Mouse (Mus musculus): ENCODE measurements around the gene C1ql2. TPM values are rescaled to one million over a fixed set of nuclear protein-coding genes. Genes with fewer than 3 reads are reported as not detected.

The C1ql2 gene
- polyA plus RNA-seq, 1 experiment: not detected

- TF ChIP-seq MAX (IDR thresholded peaks at IDR 0.05; ENCODE audit: low read depth) (no peak), POLR2A (IDR thresholded peaks at IDR 0.05; ENCODE audit: insufficient read length, low read depth) (no peak), USF1 (IDR thresholded peaks at IDR 0.05; ENCODE audit: low read depth) (no peak), SRF (IDR thresholded peaks at IDR 0.05; ENCODE audit: control insufficient read depth, insufficient read length, low read depth) (no peak), TCF12 (IDR thresholded peaks at IDR 0.05; ENCODE audit: insufficient read depth, poor library complexity, severe bottlenecking) (no peak), E2F4 (IDR thresholded peaks at IDR 0.05; ENCODE audit: insufficient read depth) (no peak), POLR2AphosphoS2 (IDR thresholded peaks at IDR 0.05; ENCODE audit: insufficient read length, low read depth) (no peak), CEBPB (IDR thresholded peaks at IDR 0.05; ENCODE audit: insufficient read depth, poor library complexity, severe bottlenecking) (no peak), TCF3 (IDR thresholded peaks at IDR 0.05; ENCODE audit: insufficient read length, low read depth) (no peak), REST (IDR thresholded peaks at IDR 0.05; ENCODE audit: insufficient read depth, insufficient read length) (no peak), MYOG (IDR thresholded peaks at IDR 0.05; ENCODE audit: control insufficient read depth in 1 of 3, insufficient read depth in 1 of 3, insufficient read length in 2 of 3, low read depth in 2 of 3) (no peak), MYOD1 (IDR thresholded peaks at IDR 0.05; ENCODE audit: control insufficient read depth in 1 of 3, insufficient read length in 2 of 3, low read depth in 2 of 3) (no peak)
- Histone ChIP-seq H3K4me2 (ENCODE audit: low read depth) (no peak overlapping the region), H3ac (ENCODE audit: control insufficient read depth, insufficient read length) (no peak overlapping the region), H3K36me3 (ENCODE audit: control insufficient read depth, insufficient read depth) (no peaks in the 10 kb centered on the region), H3K27me3 (ENCODE audit: control insufficient read depth, insufficient read depth, insufficient read length) (no peaks in the 10 kb centered on the region), H3K4me3 (no peak overlapping the region), H3K79me2 (ENCODE audit: control insufficient read depth, insufficient read depth) (no peaks in the 10 kb centered on the region)
These were observed 34.6 kb upstream of the C1ql2 start for GRCm38 (mm10) chr1:120305801-120306200.

DNA sequence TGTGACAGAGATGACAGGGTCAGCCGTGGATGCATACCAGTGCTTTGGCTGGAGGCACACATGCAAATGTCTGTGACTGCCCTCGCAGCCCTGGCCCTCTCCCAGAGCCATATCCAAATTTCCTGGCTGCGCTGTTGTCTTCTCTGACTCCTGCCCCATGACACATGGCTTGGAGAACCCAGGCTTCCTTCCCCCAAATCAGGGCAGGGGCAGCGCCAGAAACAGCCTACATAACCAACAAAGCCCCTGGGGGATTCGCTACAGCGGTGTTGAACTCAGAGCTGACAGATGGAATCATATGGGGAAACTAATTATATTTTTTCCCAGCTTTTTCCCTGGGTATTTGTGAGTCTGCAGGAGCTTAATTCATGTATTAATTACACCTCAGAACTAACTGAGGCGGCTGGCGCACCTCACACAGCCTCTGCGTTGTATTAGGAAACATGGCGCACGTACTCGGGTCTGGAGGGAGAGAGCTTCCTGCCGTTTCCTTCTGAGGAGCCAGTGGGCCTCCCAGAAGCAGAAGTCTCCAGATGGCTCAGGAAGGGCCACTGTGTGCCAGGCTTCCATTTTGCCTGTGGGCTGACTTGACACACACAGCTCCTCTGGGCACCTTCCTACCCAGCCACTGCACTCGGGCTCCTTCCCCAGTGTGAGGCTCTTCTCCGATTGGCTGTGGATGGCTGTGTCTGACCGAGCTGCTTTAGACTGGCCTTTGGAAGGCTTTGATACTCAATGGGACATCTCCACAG, 18.9 kb upstream of the C1ql2 start:
- TF ChIP-seq MYOG (IDR thresholded peaks at IDR 0.05; ENCODE audit: control insufficient read depth in 1 of 3, insufficient read depth in 1 of 3, insufficient read length in 2 of 3, low read depth in 2 of 3) (no peak), TCF12 (IDR thresholded peaks at IDR 0.05; ENCODE audit: insufficient read depth, poor library complexity, severe bottlenecking) (no peak), POLR2AphosphoS2 (IDR thresholded peaks at IDR 0.05; ENCODE audit: insufficient read length, low read depth) (no peak), SRF (IDR thresholded peaks at IDR 0.05; ENCODE audit: control insufficient read depth, insufficient read length, low read depth) (no peak), MYOD1 (IDR thresholded peaks at IDR 0.05; ENCODE audit: control insufficient read depth in 1 of 3, insufficient read length in 2 of 3, low read depth in 2 of 3) (no peak), REST (IDR thresholded peaks at IDR 0.05; ENCODE audit: insufficient read depth, insufficient read length) (no peak), MAX (IDR thresholded peaks at IDR 0.05; ENCODE audit: low read depth) (no peak), E2F4 (IDR thresholded peaks at IDR 0.05; ENCODE audit: insufficient read depth) (no peak), CEBPB (IDR thresholded peaks at IDR 0.05; ENCODE audit: insufficient read depth, poor library complexity, severe bottlenecking) (no peak)
- Histone ChIP-seq H3ac (ENCODE audit: control insufficient read depth, insufficient read length) (no peak overlapping the region), H3K79me2 (ENCODE audit: control insufficient read depth, insufficient read depth) (no peaks in the 10 kb centered on the region), H3K4me3 (no peak overlapping the region), H3K4me2 (ENCODE audit: low read depth) (no peak overlapping the region), H3K27me3 (ENCODE audit: control insufficient read depth, insufficient read depth, insufficient read length) (peaks cover 17% of the 10 kb centered on the region), H3K36me3 (ENCODE audit: control insufficient read depth, insufficient read depth) (no peaks in the 10 kb centered on the region)

DNA sequence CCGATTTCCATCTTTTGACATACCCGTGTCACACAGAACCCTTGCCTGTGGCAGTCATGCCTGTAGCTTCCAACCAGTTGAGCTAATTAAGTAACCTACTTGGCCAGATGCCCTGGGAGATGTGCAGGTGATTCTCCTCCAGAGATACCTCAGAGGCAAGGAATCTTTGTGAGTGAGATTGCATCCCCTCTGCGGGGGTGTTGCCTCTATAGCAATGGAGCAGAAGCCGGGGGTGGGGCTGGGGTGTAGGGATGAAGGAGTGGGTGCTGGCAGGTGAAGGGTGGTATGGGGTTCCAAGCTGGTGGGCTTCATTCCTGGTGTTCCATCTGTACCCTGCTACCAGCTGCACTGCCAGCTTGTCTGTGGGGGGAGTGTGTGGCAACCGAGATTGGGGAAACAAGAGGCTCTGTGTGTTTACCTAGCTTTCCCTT, 17.2 kb upstream of the C1ql2 start:
- Histone ChIP-seq H3K27me3 (ENCODE audit: control insufficient read depth, insufficient read depth, insufficient read length) (peaks cover 17% of the 10 kb centered on the region), H3K36me3 (ENCODE audit: control insufficient read depth, insufficient read depth) (no peaks in the 10 kb centered on the region), H3ac (ENCODE audit: control insufficient read depth, insufficient read length) (no peak overlapping the region), H3K4me2 (ENCODE audit: low read depth) (no peak overlapping the region), H3K79me2 (ENCODE audit: control insufficient read depth, insufficient read depth) (no peaks in the 10 kb centered on the region), H3K4me3 (no peak overlapping the region)
- TF ChIP-seq TCF12 (IDR thresholded peaks at IDR 0.05; ENCODE audit: insufficient read depth, poor library complexity, severe bottlenecking): no peak
- no peak for TF ChIP-seq CEBPB (IDR thresholded peaks at IDR 0.05; ENCODE audit: insufficient read depth, poor library complexity, severe bottlenecking)
- no peak for TF ChIP-seq MAX (IDR thresholded peaks at IDR 0.05; ENCODE audit: low read depth)
- no peak for TF ChIP-seq SRF (IDR thresholded peaks at IDR 0.05; ENCODE audit: control insufficient read depth, insufficient read length, low read depth)
- no peak for TF ChIP-seq POLR2A (IDR thresholded peaks at IDR 0.05; ENCODE audit: insufficient read length, low read depth)
- TF ChIP-seq POLR2AphosphoS2 (IDR thresholded peaks at IDR 0.05; ENCODE audit: insufficient read length, low read depth): no peak
- TF ChIP-seq E2F4 (IDR thresholded peaks at IDR 0.05; ENCODE audit: insufficient read depth): no peak
- TF ChIP-seq MYOG (IDR thresholded peaks at IDR 0.05; ENCODE audit: control insufficient read depth in 1 of 3, insufficient read depth in 1 of 3, insufficient read length in 2 of 3, low read depth in 2 of 3): no peak
- no peak for TF ChIP-seq MYOD1 (IDR thresholded peaks at IDR 0.05; ENCODE audit: control insufficient read depth in 1 of 3, insufficient read length in 2 of 3, low read depth in 2 of 3)
- TF ChIP-seq REST (IDR thresholded peaks at IDR 0.05; ENCODE audit: insufficient read depth, insufficient read length): no peak
- no peak for TF ChIP-seq USF1 (IDR thresholded peaks at IDR 0.05; ENCODE audit: low read depth)
- no peak for TF ChIP-seq TCF3 (IDR thresholded peaks at IDR 0.05; ENCODE audit: insufficient read length, low read depth)

- Histone ChIP-seq H3K79me2 (ENCODE audit: control insufficient read depth, insufficient read depth) (no peaks in the 10 kb centered on the region), H3ac (ENCODE audit: control insufficient read depth, insufficient read length) (no peak overlapping the region), H3K36me3 (ENCODE audit: control insufficient read depth, insufficient read depth) (no peaks in the 10 kb centered on the region), H3K27me3 (ENCODE audit: control insufficient read depth, insufficient read depth, insufficient read length) (peaks cover 7% of the 10 kb centered on the region), H3K4me3 (no peak overlapping the region), H3K4me2 (ENCODE audit: low read depth) (no peak overlapping the region)
- no peak for TF ChIP-seq E2F4 (IDR thresholded peaks at IDR 0.05; ENCODE audit: insufficient read depth)
- no peak for TF ChIP-seq SRF (IDR thresholded peaks at IDR 0.05; ENCODE audit: control insufficient read depth, insufficient read length, low read depth)
- TF ChIP-seq USF1 (IDR thresholded peaks at IDR 0.05; ENCODE audit: low read depth): no peak
- TF ChIP-seq MYOD1 (IDR thresholded peaks at IDR 0.05; ENCODE audit: control insufficient read depth in 1 of 3, insufficient read length in 2 of 3, low read depth in 2 of 3): no peak
- no peak for TF ChIP-seq POLR2AphosphoS2 (IDR thresholded peaks at IDR 0.05; ENCODE audit: insufficient read length, low read depth)
- no peak for TF ChIP-seq TCF12 (IDR thresholded peaks at IDR 0.05; ENCODE audit: insufficient read depth, poor library complexity, severe bottlenecking)
- TF ChIP-seq MYOG (IDR thresholded peaks at IDR 0.05; ENCODE audit: control insufficient read depth in 1 of 3, insufficient read depth in 1 of 3, insufficient read length in 2 of 3, low read depth in 2 of 3): no peak
- TF ChIP-seq POLR2A (IDR thresholded peaks at IDR 0.05; ENCODE audit: insufficient read length, low read depth): no peak
- TF ChIP-seq REST (IDR thresholded peaks at IDR 0.05; ENCODE audit: insufficient read depth, insufficient read length): no peak
- no peak for TF ChIP-seq CEBPB (IDR thresholded peaks at IDR 0.05; ENCODE audit: insufficient read depth, poor library complexity, severe bottlenecking)
These were observed 12.7 kb upstream of the C1ql2 start for GRCm38 (mm10) chr1:120327714-120328113.
